Mouse (Mus musculus) heart, embryonic 16.5 days (tissue): Measurements from ENCODE around the gene Foxo6. TPM values are rescaled to one million over a fixed set of nuclear protein-coding genes. Genes with fewer than 3 reads are reported as not detected.

Experiments used
- ATAC-seq: fragments of 200-750 bp; cut with Nextera tagmentation; replicated peaks from 2 replicates; pipeline ENCODE4 v1.8.0; 2017; ENCODE audit warnings: moderate number of reproducible peaks; ENCODE audit not compliant: insufficient read depth, low FRiP score; ENCODE audit errors: extremely low read depth
- H3K27ac ChIP-seq: fragments of 300-500 bp; sonication (generic); 2 replicates; pipeline ENCODE4 v1.5.1; 2014; ENCODE audit warnings: mild to moderate bottlenecking, low read length, control low read depth, moderate library complexity
- H3K27me3 ChIP-seq: fragments of 300-500 bp; sonication (generic); 2 replicates; pipeline ENCODE4 v1.6.1; 2014; ENCODE audit warnings: low read length, mixed read lengths; ENCODE audit not compliant: control insufficient read depth, insufficient read depth
- H3K36me3 ChIP-seq: fragments of 300-500 bp; sonication (generic); 2 replicates; pipeline ENCODE4 v1.6.1; 2014; ENCODE audit not compliant: control insufficient read depth, insufficient read depth
- H3K4me1 ChIP-seq: fragments of 300-500 bp; sonication (generic); 2 replicates; pipeline ENCODE4 v1.6.1; 2014; ENCODE audit warnings: low read length, mixed read lengths; ENCODE audit not compliant: control insufficient read depth, insufficient read depth
- H3K4me2 ChIP-seq: fragments of 300-500 bp; sonication (generic); 2 replicates; pipeline ENCODE4 v1.6.1; 2014; ENCODE audit warnings: low read depth, mild to moderate bottlenecking, control low read depth, low read length
- H3K4me3 ChIP-seq: fragments of 300-500 bp; sonication (generic); 2 replicates; pipeline ENCODE4 v1.5.1; 2014; ENCODE audit warnings: mild to moderate bottlenecking, control low read depth, low read length
- H3K9ac ChIP-seq: fragments of 300-500 bp; sonication (generic); 2 replicates; pipeline ENCODE4 v1.6.1; 2014; ENCODE audit warnings: low read length, control low read depth
- H3K9me3 ChIP-seq: fragments of 300-500 bp; sonication (generic); replicated peaks from 2 replicates; pipeline ENCODE4 v1.6.1; 2016; ENCODE audit warnings: low read length; ENCODE audit not compliant: control insufficient read depth
- WGBS: fragments of 180-500 bp; shearing (Covaris S2); extraction: QIAGEN DNeasy Blood & Tissue Kit; methylation state at CpG from one replicate; pipeline ENCODE4 v1.1.7; 2014; 5-methylcytosine and 5-hydroxymethylcytosine counted together
- polyA plus RNA-seq: library from polyadenylated mRNA; unstranded; fragments of >200 nt; fragmentation: Nextera tagmentation; extraction: Ambion mirVana; gene quantifications from 2 replicates; pipeline ENCODE4 v1.2.1, GENCODE M21; 2015

Foxo6 gene
- polyA plus RNA-seq, 1 experiment from 2014 or later: 0.12 TPM

DNA sequence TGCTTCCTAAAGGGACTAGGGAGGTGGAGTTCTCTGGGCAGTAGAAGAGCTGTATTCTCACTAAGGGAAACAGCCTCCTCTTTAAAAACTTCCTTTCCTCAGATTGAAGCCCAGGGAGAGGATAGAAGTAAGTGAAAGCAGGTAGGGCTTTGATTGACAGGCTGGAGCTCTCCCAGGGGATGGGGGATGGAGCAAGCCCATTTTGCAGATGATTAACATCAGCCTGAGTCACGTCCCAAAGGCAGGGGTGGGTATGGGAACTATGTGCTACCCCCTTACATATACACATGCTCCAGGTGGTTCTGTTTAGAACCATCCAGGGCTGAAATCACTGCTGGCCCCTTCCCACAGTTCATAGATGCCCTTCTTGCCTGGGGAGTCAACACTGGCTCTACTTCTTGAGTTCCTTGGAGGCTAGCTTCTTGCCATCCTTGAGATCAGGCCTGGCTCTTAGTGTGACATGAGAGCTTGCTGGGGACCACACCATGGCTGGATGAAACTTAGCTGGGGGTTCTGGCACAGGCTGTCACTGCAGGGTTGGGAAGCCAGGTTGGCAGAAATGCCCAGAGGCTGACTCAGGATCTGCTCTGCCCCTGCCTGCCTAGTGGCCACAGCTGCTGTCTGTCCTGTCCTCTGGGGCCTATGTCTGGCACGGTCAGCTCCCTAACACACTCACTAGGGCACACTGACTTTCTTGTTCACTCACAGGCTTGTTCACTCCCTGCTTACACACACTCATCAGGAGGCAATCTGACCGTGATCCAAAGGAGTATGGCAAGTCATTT, 2.2 kb upstream of the Foxo6 start:
- Histone ChIP-seq H3K4me3 (no peak overlapping the region), H3K9ac (no peak overlapping the region), H3K9me3 (no peaks in the 10 kb centered on the region), H3K4me1 (peaks cover 8% of the 10 kb centered on the region; the same call in 1 of the 2 replicates), H3K27ac (no peak overlapping the region), H3K36me3 (no peaks in the 10 kb centered on the region), H3K4me2 (no peak overlapping the region), H3K27me3 (peaks cover 34% of the 10 kb centered on the region)
- 60% methylated on average over 3 of the region's 3 CpGs for WGBS
- no peak for ATAC-seq

DNA sequence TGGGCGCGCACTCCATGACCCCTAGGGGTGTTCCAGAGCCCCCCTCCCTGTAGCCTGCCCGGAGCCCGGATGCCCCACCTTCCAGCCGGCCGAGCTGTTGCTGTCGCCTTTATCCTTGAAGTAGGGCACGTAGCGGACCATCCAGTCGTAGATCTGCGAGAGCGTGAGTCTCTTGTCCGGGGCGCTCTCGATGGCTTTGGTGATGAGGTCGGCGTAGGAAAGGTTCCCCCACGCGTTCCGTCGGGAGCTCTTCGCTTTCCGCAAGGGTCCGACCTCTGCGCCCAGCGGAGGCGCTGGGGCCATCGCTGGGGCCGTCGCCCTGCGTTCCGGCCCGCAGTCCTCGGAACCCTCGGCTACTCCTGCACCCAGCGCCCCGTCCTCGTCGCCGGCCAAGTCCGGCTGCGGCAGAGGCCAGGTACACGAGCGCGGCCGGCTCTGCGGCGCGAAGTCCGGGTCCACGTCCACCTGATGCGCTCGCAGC, 348 bp downstream of the Foxo6 start:
- H3K27me3 ChIP-seq: peaks cover 46% of the 10 kb centered on the region
- peak overlapping the region; percentile 66 for H3K4me3 ChIP-seq
- no peaks in the 10 kb centered on the region for H3K36me3 ChIP-seq
- no peaks in the 10 kb centered on the region for H3K9me3 ChIP-seq
- ATAC-seq: no peak
- H3K9ac ChIP-seq: peak overlapping the region; percentile 62
- WGBS: under 1% methylated on average over 50 of the region's 53 CpGs
- H3K4me1 ChIP-seq: peaks cover 16% of the 10 kb centered on the region
- H3K4me2 ChIP-seq: peak overlapping the region; percentile 99
- no peak overlapping the region for H3K27ac ChIP-seq

DNA sequence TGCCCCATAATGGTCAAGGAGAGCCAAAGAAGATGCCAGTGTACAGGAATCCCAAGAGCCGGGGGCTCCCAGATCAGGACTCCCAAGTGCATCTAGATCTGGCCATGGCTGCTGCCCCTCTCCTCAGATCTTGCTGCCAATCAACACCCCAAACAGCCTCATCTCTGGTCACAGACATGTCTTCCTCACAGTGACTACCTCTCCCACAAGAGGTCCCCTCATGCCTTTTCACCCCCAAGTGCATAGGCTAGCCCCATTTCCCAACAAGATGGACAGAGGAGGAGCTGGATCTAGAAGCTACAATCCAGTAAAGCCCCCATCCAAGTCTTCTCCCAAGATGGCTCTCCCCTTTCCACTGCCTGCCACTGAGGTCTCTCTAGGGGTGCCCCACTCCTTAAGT, 1.4 kb downstream of the Foxo6 start:
- Histone ChIP-seq H3K9ac (no peak overlapping the region), H3K4me2 (no peak overlapping the region)

DNA sequence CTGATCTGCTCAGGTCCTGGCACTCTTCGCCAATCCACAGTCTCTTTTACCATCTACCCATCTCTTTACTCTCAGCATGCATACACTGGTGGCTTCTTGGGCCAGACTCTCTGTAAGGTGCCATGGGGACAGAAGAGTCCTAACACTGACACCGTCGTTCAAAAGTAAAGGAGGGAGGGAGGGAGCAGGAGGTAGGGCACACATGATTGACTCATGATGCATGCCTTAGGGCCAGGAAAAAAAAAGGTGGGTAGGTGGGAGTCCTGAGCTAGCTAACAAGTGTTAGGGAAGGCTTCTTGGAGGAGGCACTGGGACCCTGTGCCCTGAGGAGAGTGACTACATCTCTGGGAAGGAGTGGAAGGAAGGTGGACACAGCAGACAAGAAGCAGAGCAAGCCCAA, 1.9 kb downstream of the Foxo6 start:
- Histone ChIP-seq H3K36me3 (no peaks in the 10 kb centered on the region), H3K4me1 (peaks cover 13% of the 10 kb centered on the region), H3K9ac (no peak overlapping the region), H3K9me3 (no peaks in the 10 kb centered on the region), H3K4me3 (no peak overlapping the region), H3K4me2 (no peak overlapping the region), H3K27me3 (peaks cover 50% of the 10 kb centered on the region), H3K27ac (no peak overlapping the region)
- WGBS: 66% methylated on average over 3 of the region's 3 CpGs
- no peak for ATAC-seq

More for the DNA sequence above, 1.4 kb downstream of the Foxo6 start:
- WGBS: 92% methylated on average over 1 of the region's 1 CpGs
- Histone ChIP-seq H3K27ac (no peak overlapping the region), H3K4me3 (no peak overlapping the region), H3K27me3 (peaks cover 49% of the 10 kb centered on the region), H3K4me1 (peaks cover 16% of the 10 kb centered on the region), H3K36me3 (no peaks in the 10 kb centered on the region), H3K9me3 (no peaks in the 10 kb centered on the region)
- ATAC-seq: no peak

GRCm38 (mm10) chr4:120284187-120284586, 3.0 kb downstream of the Foxo6 start:
- peaks cover 50% of the 10 kb centered on the region for H3K27me3 ChIP-seq
- H3K4me1 ChIP-seq: peaks cover 13% of the 10 kb centered on the region
- H3K4me3 ChIP-seq: no peak overlapping the region
- H3K36me3 ChIP-seq: no peaks in the 10 kb centered on the region
- H3K4me2 ChIP-seq: no peak overlapping the region
- no peak overlapping the region for H3K27ac ChIP-seq
- H3K9me3 ChIP-seq: no peaks in the 10 kb centered on the region
- WGBS: 86% methylated on average over 1 of the region's 1 CpGs
- no peak overlapping the region for H3K9ac ChIP-seq
- no peak for ATAC-seq

- Histone ChIP-seq H3K9ac (peak overlapping the region; percentile 72), H3K27ac (peak overlapping the region; percentile 26; the same call in 1 of the 2 replicates), H3K36me3 (no peaks in the 10 kb centered on the region), H3K4me3 (peak overlapping the region; percentile 42), H3K4me1 (peaks cover 13% of the 10 kb centered on the region), H3K4me2 (peak overlapping the region; percentile 90), H3K27me3 (peaks cover 45% of the 10 kb centered on the region), H3K9me3 (no peaks in the 10 kb centered on the region)
- WGBS: 14% methylated on average over 6 of the region's 6 CpGs
- ATAC-seq: peak; percentile 77
These were observed 4.0 kb downstream of the Foxo6 start for GRCm38 (mm10) chr4:120283141-120283540.

DNA sequence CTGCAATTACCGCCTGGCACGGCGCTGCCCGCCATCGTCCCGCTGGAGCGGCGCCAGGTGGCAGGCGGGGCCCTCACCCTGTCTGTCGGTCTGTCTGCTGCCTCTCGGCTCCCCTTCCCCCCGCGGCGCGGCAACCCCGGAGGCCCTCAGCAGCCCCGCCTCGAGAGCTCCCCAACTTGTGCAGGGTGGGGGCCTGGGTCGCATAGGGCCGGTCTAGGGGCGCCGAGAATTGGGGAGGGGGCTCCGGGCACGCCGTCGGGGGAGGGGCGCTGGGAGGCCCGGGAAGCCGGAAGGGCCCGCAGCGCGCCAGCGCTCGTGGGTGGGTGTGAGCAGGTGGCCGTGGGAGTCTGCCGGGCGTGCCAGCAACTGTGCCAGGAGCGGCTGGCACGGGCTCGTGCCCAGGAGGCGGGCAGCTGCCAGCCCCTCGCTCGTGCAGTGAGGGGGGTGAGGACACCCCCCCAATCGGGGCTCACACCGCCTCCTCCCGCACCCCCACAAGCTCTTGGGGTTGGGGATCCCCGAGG, 4.5 kb downstream of the Foxo6 start:
- H3K4me1 ChIP-seq: peaks cover 17% of the 10 kb centered on the region
- no peaks in the 10 kb centered on the region for H3K9me3 ChIP-seq
- ATAC-seq: peak; percentile 19
- H3K36me3 ChIP-seq: no peaks in the 10 kb centered on the region
- H3K9ac ChIP-seq: peak overlapping the region; percentile 72
- H3K27ac ChIP-seq: peak overlapping the region; percentile 26; the same call in 1 of the 2 replicates
- H3K4me2 ChIP-seq: peak overlapping the region; percentile 90
- under 1% methylated on average over 47 of the region's 47 CpGs for WGBS
- peak overlapping the region; percentile 42 for H3K4me3 ChIP-seq
- H3K27me3 ChIP-seq: peaks cover 45% of the 10 kb centered on the region

DNA sequence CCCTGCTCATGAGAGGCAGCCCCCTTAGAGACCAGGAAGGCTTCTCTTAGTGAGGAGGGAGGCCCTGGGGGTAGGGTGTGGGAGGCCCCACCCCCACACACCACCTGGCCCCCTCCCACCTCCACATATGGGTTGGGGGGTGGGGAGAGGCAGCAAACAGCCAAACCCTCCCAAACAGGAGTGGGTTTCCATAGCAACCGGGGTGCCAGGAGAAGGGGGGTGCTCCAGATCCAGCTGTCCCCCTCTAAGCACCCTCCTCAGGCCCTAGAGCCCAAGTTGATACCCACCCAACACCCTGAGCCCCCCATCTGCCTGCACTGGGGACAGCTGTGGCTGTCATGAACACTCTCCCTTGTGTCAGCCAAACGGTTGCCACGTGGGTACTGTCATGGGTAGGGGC, 6.1 kb downstream of the Foxo6 start:
- H3K27me3 ChIP-seq: peaks cover 35% of the 10 kb centered on the region
- H3K9ac ChIP-seq: no peak overlapping the region
- no peak overlapping the region for H3K27ac ChIP-seq
- no peaks in the 10 kb centered on the region for H3K9me3 ChIP-seq
- no peak overlapping the region for H3K4me2 ChIP-seq
- ATAC-seq: no peak
- H3K36me3 ChIP-seq: no peaks in the 10 kb centered on the region
- peaks cover 19% of the 10 kb centered on the region for H3K4me1 ChIP-seq
- no peak overlapping the region for H3K4me3 ChIP-seq
- WGBS: 77% methylated on average over 3 of the region's 3 CpGs

DNA sequence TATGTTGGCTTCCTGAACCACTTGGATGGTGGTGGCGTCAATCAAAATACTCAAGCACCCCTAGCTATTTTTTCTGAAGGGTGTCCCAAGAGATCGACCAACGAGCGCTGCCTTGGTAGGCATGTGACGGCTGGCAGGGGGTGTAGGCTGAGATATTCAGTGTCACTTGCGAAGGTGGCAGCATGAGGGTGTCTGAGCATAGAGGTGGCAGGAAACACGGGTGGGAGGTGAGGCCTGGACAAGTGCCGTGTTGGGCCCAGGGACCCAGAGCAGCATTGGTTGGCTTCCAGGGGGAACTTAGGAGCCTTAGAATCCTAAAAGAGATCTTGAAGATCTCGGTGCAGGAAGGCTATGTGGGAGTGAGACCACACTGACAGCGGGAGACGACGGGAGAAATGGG, 6.7 kb downstream of the Foxo6 start:
- Histone ChIP-seq H3K9me3 (no peaks in the 10 kb centered on the region), H3K27me3 (peaks cover 30% of the 10 kb centered on the region), H3K27ac (no peak overlapping the region), H3K4me3 (no peak overlapping the region), H3K4me1 (peaks cover 19% of the 10 kb centered on the region), H3K4me2 (no peak overlapping the region), H3K36me3 (no peaks in the 10 kb centered on the region), H3K9ac (no peak overlapping the region)
- no peak for ATAC-seq
- WGBS: 77% methylated on average over 12 of the region's 12 CpGs
